Mouse (Mus musculus) stomach, postnatal 0 days (tissue): ENCODE results near the gene Csnk2a1. TPM values are rescaled to one million over a fixed set of nuclear protein-coding genes. Genes with fewer than 3 reads are reported as not detected.
A peak's percentile ranks its signal among the peaks of the same experiment; 100 is the strongest.

ENCODE experiments used
- ATAC-seq: fragments of 200-750 bp; cut with Nextera tagmentation; 2 replicates; pipeline ENCODE4 v1.8.0; 2017; ENCODE audit not compliant: low FRiP score, low TSS enrichment
- DNase-seq: peaks from one replicate; pipeline ENCODE4 v3.0.0-alpha.2; 2016; ENCODE audit warnings: low spot score
- H3K27ac ChIP-seq: fragments of 300-500 bp; sonication (generic); replicated peaks from 2 replicates; pipeline ENCODE4 v1.5.1; 2014; ENCODE audit warnings: mild to moderate bottlenecking, control low read depth
- H3K27me3 ChIP-seq: fragments of 300-500 bp; sonication (generic); 2 replicates; pipeline ENCODE4 v1.6.1; 2014; ENCODE audit warnings: low read length; ENCODE audit not compliant: control insufficient read depth, insufficient read depth
- H3K36me3 ChIP-seq: fragments of 300-500 bp; sonication (generic); 2 replicates; pipeline ENCODE4 v1.6.1; 2014; ENCODE audit warnings: low read length, mixed read lengths; ENCODE audit not compliant: control insufficient read depth, insufficient read depth
- H3K4me1 ChIP-seq: fragments of 300-500 bp; sonication (generic); replicated peaks from 2 replicates; pipeline ENCODE4 v1.6.1; 2014; ENCODE audit warnings: antibody characterized with exemption; ENCODE audit not compliant: control insufficient read depth, insufficient read depth
- H3K4me2 ChIP-seq: fragments of 300-500 bp; sonication (generic); replicated peaks from 2 replicates; pipeline ENCODE4 v1.6.1; 2014; ENCODE audit warnings: low read depth, mild to moderate bottlenecking, control low read depth, moderate library complexity
- H3K4me3 ChIP-seq: fragments of 300-500 bp; sonication (generic); 2 replicates; pipeline ENCODE4 v1.5.1; 2014; ENCODE audit warnings: low read depth, low read length, control low read depth
- H3K9ac ChIP-seq: fragments of 300-500 bp; sonication (generic); 2 replicates; pipeline ENCODE4 v1.6.1; 2014; ENCODE audit warnings: mild to moderate bottlenecking, low read length, control low read depth, mixed read lengths
- H3K9me3 ChIP-seq: fragments of 300-500 bp; sonication (generic); 2 replicates; pipeline ENCODE4 v1.6.1; 2016; ENCODE audit warnings: low read length; ENCODE audit not compliant: control insufficient read depth
- CTCF ChIP-seq: IDR thresholded peaks from 2 replicates; pipeline ENCODE4 v1.5.1; 2016; ENCODE audit warnings: antibody characterized with exemption, low read depth, mild to moderate bottlenecking, moderate library complexity
- EP300 ChIP-seq: optimal IDR thresholded peaks from 2 replicates; pipeline ENCODE3; 2016; ENCODE audit warnings: antibody characterized with exemption
- WGBS: fragments of 180-500 bp; shearing (Covaris S2); extraction: QIAGEN DNeasy Blood & Tissue Kit; methylation state at CpG from one replicate; pipeline ENCODE4 v1.1.7; 2014; 5-methylcytosine and 5-hydroxymethylcytosine counted together
- polyA plus RNA-seq: library from polyadenylated mRNA; unstranded; fragments of >200 nt; fragmentation: Nextera tagmentation; extraction: Ambion mirVana; gene quantifications from 2 replicates; pipeline ENCODE4 v1.2.1, GENCODE M21; 2015

Gene Csnk2a1
- polyA plus RNA-seq, 1 experiment from 2014 or later, result 60.7 TPM

DNA sequence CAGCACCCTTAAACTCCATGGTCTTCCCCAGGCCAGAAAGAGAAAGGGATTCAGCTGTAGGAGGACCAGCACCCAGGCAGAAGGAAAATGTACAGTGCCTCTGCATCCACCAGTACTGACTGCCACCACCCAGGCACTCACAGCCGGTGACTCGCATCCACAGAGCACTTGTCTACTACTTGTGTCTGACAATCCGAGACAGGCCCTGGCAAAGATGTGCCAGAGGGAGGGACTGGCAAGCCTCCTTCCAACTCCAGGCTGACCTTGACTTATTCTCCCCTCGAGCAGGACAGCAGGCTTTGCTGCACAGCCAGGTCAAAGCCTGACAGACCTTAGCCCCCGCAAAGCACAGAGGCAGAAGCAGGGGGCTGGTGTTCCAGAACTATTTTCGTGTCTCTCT is 90.4 kb downstream of the Csnk2a1 start:
- DNase-seq, result no peak
- 74% methylated on average over 6 of the region's 6 CpGs for WGBS
- H3K9me3 ChIP-seq, result no peaks in the 10 kb centered on the region
- ATAC-seq, result no peak
- TF ChIP-seq CTCF (no peak), EP300 (no peak)
- H3K4me3 ChIP-seq, result no peak overlapping the region
- no peak overlapping the region for H3K4me2 ChIP-seq
- H3K9ac ChIP-seq, result no peak overlapping the region
- H3K27me3 ChIP-seq, result no peaks in the 10 kb centered on the region
- H3K36me3 ChIP-seq, result peaks cover 15% of the 10 kb centered on the region
- no peak overlapping the region for H3K27ac ChIP-seq
- no peaks in the 10 kb centered on the region for H3K4me1 ChIP-seq

- no peak for TF ChIP-seq EP300
- no peak for TF ChIP-seq CTCF
- Histone ChIP-seq H3K4me3 (no peak overlapping the region), H3K36me3 (peaks cover 31% of the 10 kb centered on the region), H3K9ac (no peak overlapping the region), H3K4me1 (no peaks in the 10 kb centered on the region), H3K27me3 (no peaks in the 10 kb centered on the region), H3K9me3 (no peaks in the 10 kb centered on the region), H3K4me2 (no peak overlapping the region), H3K27ac (no peak overlapping the region)
- no peak for ATAC-seq
- no peak for DNase-seq
- WGBS, result 76% methylated on average over 5 of the region's 5 CpGs
Observed at GRCm38 (mm10) chr2:152321558-152321957, 94.9 kb downstream of the Csnk2a1 start.

- Histone ChIP-seq H3K4me2 (no peak overlapping the region), H3K36me3 (peaks cover 34% of the 10 kb centered on the region), H3K4me3 (no peak overlapping the region), H3K4me1 (no peaks in the 10 kb centered on the region), H3K27ac (no peak overlapping the region), H3K27me3 (no peaks in the 10 kb centered on the region), H3K9me3 (no peaks in the 10 kb centered on the region), H3K9ac (no peak overlapping the region)
- ATAC-seq, result no peak
- no peak for DNase-seq
- TF ChIP-seq CTCF, result no peak
- no peak for TF ChIP-seq EP300
- 91% methylated on average over 5 of the region's 6 CpGs for WGBS
Observed at GRCm38 (mm10) chr2:152322198-152322597, 95.6 kb downstream of the Csnk2a1 start.

DNA sequence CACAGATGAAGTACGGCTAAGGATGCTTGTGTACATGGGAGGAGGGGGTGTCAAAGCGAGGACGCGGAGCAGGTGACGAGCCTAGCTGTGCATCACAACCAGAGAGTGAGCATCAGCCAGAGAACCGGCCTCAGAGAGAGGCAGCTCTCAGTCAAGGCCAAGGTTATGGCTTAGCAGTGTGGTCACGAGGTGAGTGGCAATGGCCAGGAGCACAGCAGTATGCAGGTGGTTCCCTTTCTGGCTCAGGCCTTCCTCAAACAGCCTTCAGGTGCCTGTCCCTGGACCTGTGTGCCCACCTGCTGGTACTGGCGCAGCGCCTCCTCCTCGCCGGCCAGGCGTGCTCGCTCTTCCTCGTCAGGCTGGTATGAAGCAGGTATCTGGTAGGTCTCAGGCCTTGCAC is 97.3 kb downstream of the Csnk2a1 start:
- no peak overlapping the region for H3K9ac ChIP-seq
- H3K27ac ChIP-seq, result no peak overlapping the region
- H3K36me3 ChIP-seq, result peaks cover 30% of the 10 kb centered on the region
- no peak overlapping the region for H3K4me2 ChIP-seq
- H3K4me1 ChIP-seq, result no peaks in the 10 kb centered on the region
- H3K4me3 ChIP-seq, result no peak overlapping the region
- DNase-seq, result no peak
- TF ChIP-seq EP300, result no peak
- no peak for TF ChIP-seq CTCF
- ATAC-seq, result peak; percentile 25; the same call in 1 of the 2 replicates
- 96% methylated on average over 14 of the region's 14 CpGs for WGBS
- no peaks in the 10 kb centered on the region for H3K27me3 ChIP-seq
- H3K9me3 ChIP-seq, result no peaks in the 10 kb centered on the region

DNA sequence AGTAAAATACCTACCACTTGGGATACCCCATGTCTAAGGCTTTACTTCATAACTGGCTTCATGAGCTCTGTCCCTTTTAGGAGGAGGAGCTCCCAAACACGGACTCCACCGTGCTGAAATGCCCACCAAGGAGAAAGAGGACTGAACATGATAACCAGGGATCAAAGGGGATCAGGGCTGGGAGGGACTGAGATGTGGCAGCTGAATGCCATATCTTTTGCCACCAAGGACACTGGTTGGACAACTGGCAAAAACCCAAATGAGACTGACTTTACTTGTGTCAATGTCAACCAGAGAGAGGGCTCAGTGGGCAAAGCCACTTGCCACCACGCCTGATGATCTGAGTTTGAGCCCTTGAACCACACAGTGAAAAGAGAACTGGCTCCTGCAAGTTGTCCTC is 98.2 kb downstream of the Csnk2a1 start:
- no peaks in the 10 kb centered on the region for H3K9me3 ChIP-seq
- no peak overlapping the region for H3K4me2 ChIP-seq
- H3K4me1 ChIP-seq, result no peaks in the 10 kb centered on the region
- H3K4me3 ChIP-seq, result no peak overlapping the region
- H3K27ac ChIP-seq, result no peak overlapping the region
- peaks cover 27% of the 10 kb centered on the region for H3K36me3 ChIP-seq
- no peak overlapping the region for H3K9ac ChIP-seq
- TF ChIP-seq CTCF (no peak), EP300 (no peak)
- 92% methylated on average over 3 of the region's 3 CpGs for WGBS
- no peaks in the 10 kb centered on the region for H3K27me3 ChIP-seq
- no peak for ATAC-seq
- no peak for DNase-seq

- ATAC-seq (no peak), DNase-seq (no peak)
- Histone ChIP-seq H3K4me3 (no peak overlapping the region), H3K4me2 (no peak overlapping the region), H3K27me3 (no peaks in the 10 kb centered on the region), H3K9ac (no peak overlapping the region), H3K9me3 (no peaks in the 10 kb centered on the region), H3K4me1 (no peaks in the 10 kb centered on the region; the same call in 1 of the 2 replicates), H3K36me3 (peaks cover 25% of the 10 kb centered on the region), H3K27ac (no peak overlapping the region)
- no peak for TF ChIP-seq EP300
- TF ChIP-seq CTCF, result no peak
- 92% methylated on average over 13 of the region's 13 CpGs for WGBS
Observed at GRCm38 (mm10) chr2:152326157-152326556, 99.5 kb downstream of the Csnk2a1 start.
